ENCODE assay signal across 26 mouse cellular contexts in the genomic region with DNA sequence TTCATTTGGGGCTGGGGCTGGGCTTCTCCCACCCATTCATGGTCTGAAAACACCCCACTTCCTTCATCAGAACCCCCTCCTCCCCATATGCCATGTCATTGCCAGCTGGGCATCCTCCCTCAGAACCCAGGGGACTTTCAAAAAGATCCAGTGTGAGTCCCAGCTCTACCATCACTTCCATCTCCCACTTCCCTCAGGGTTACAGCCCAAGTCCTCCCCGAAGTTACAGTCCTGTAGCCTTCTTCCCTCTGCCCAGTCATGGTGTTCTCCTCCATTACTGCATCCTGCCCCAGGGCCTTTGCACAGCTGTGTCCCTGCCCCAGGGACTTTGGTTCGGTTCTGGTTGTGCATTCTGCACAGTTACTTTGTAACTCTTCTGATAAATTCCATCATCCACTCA. TPM values are rescaled to one million over a fixed set of nuclear protein-coding genes. Genes with fewer than 3 reads are reported as not detected.
DNase-seq lines count a peak whose midpoint lies in the region; ATAC-seq lines count a peak whose summit lies in the region.
"Had no signal": no experiment of that assay in that cellular context is flagged by ENCODE, and none has a peak within 500 bp of the region (broad histone marks: within the 10 kb centered on the region; RNA-seq: fewer than 3 reads in every experiment).

No protein-coding gene starts in this region.

- intact Hi-C loops in heart, postnatal 25 days (cut with DNase I): no loop called here

- H3K9me3 ChIP-seq in limb, embryonic 10.5 days (replicated peaks): no peaks in the 10 kb centered on the region
- no peaks in the 10 kb centered on the region for H3K9me3 ChIP-seq in forebrain, embryonic 11.5 days (ENCODE audit: control insufficient read depth, low read length)
- H3K9me3 ChIP-seq: embryonic facial prominence, embryonic 13.5 days; forebrain, embryonic 13.5 days; G1E; heart, embryonic 10.5 days; heart, embryonic 13.5 days had no signal

- H3K27ac ChIP-seq in limb, embryonic 10.5 days: no peak overlapping the region
- no peak overlapping the region for H3K27ac ChIP-seq in forebrain, embryonic 11.5 days (ENCODE audit: low read depth, low read length)
- H3K27ac ChIP-seq: embryonic facial prominence, embryonic 13.5 days; forebrain, embryonic 13.5 days; heart, adult 2 months; heart, embryonic 10.5 days; heart, embryonic 13.5 days; hindbrain, embryonic 14.5 days; hindbrain, postnatal 0 days had no signal

- ATAC-seq in forebrain, embryonic 11.5 days (replicated peaks; ENCODE audit: low FRiP score): no peak
- ATAC-seq: forebrain, embryonic 13.5 days; forebrain, embryonic 16.5 days; hindbrain, postnatal 0 days; inflammation-experienced regulatory T-cells, adult 6 months; intestine, embryonic 16.5 days; Patski had no signal

- H3K36me3 ChIP-seq in limb, embryonic 10.5 days: no peaks in the 10 kb centered on the region
- no peaks in the 10 kb centered on the region for H3K36me3 ChIP-seq in forebrain, embryonic 11.5 days (ENCODE audit: control insufficient read depth, insufficient read depth, low read length)
- H3K36me3 ChIP-seq: embryonic facial prominence, embryonic 13.5 days; G1E; heart, embryonic 10.5 days; heart, embryonic 13.5 days had no signal

- H3K4me1 ChIP-seq in limb, embryonic 10.5 days: peaks cover 8% of the 10 kb centered on the region
- no peaks in the 10 kb centered on the region for H3K4me1 ChIP-seq in forebrain, embryonic 11.5 days (replicated peaks; ENCODE audit: control insufficient read depth, insufficient read depth, low read length)
- H3K4me1 ChIP-seq: forebrain, embryonic 13.5 days had no signal

- no peak overlapping the region for H3K4me3 ChIP-seq in limb, embryonic 10.5 days
- H3K4me3 ChIP-seq in forebrain, embryonic 11.5 days (ENCODE audit: low read depth, low read length): no peak overlapping the region
- H3K4me3 ChIP-seq: embryonic facial prominence, embryonic 13.5 days; erythroblast, embryonic 14.5 days; forebrain, embryonic 13.5 days; heart, adult 2 months; heart, embryonic 10.5 days; heart, embryonic 13.5 days had no signal

- H3K4me2 ChIP-seq in forebrain, embryonic 11.5 days (ENCODE audit: low read depth, low read length, severe bottlenecking): no peak overlapping the region
- H3K4me2 ChIP-seq: embryonic facial prominence, embryonic 13.5 days; forebrain, embryonic 13.5 days; heart, embryonic 13.5 days; hindbrain, embryonic 14.5 days had no signal

- 73% methylated on average over 2 of the region's 2 CpGs for WGBS in limb, embryonic 10.5 days
- WGBS in forebrain, embryonic 11.5 days: 79% methylated on average over 2 of the region's 2 CpGs

- peaks cover 90% of the 10 kb centered on the region for H3K27me3 ChIP-seq in limb, embryonic 10.5 days (ENCODE audit: low read depth, poor library complexity, severe bottlenecking)
- peaks cover 51% of the 10 kb centered on the region for H3K27me3 ChIP-seq in forebrain, embryonic 11.5 days (ENCODE audit: control insufficient read depth, insufficient read depth, low read length)

- peak; percentile 75 for DNase-seq in heart, adult 11 months
- DNase-seq in heart, postnatal 25 days (ENCODE audit: low spot score): no peak
- peak; percentile 39 for DNase-seq in testis, postnatal 10 days (ENCODE audit: low spot score)
- DNase-seq in testis, postnatal 14 days (ENCODE audit: low spot score): no peak
- peak; percentile 28 for DNase-seq in limb, embryonic 10.5 days (ENCODE audit: low spot score)
- DNase-seq in forebrain, embryonic 11.5 days (ENCODE audit: low spot score): no peak
- DNase-seq: adrenal gland, postnatal 10 days; adrenal gland, postnatal 36 days; B cell, adult 2 months; cerebellum, adult 18-20 months; cerebellum, adult 9-10 months; gastrocnemius, postnatal 14 days; heart, adult 2 months; heart, postnatal 14 days had no signal

- H3K9ac ChIP-seq in forebrain, embryonic 11.5 days (ENCODE audit: low read length): no peak overlapping the region
- H3K9ac ChIP-seq: embryonic facial prominence, embryonic 13.5 days; forebrain, embryonic 13.5 days; heart, embryonic 13.5 days; hindbrain, embryonic 14.5 days had no signal

RNA-seq across cellular contexts. Expression of a gene that starts 1.3 kb away (rescaled TPM):
- 100 to 1,000 TPM; 110 to 130 TPM for total RNA-seq in heart, postnatal 25 days (2021)
- polyA plus RNA-seq in limb, embryonic 10.5 days (2016; fragmentation: Nextera tagmentation; extraction: Ambion mirVana): 9.3 and 19.8 TPM in 2 replicates
- polyA plus RNA-seq in forebrain, embryonic 11.5 days (2014; fragmentation: Nextera tagmentation; extraction: Ambion mirVana): 10.5 and 10.8 TPM in 2 replicates

RNA-seq across cellular contexts. Expression of a gene that starts 28.4 kb away (rescaled TPM):
- total RNA-seq in heart, postnatal 25 days (2021): under 1 TPM; 0.17 to 0.47 TPM
- 0.24 and 0.48 TPM in 2 replicates for polyA plus RNA-seq in limb, embryonic 10.5 days (2016; fragmentation: Nextera tagmentation; extraction: Ambion mirVana)
- 9.7 and 19.6 TPM in 2 replicates for polyA plus RNA-seq in forebrain, embryonic 11.5 days (2014; fragmentation: Nextera tagmentation; extraction: Ambion mirVana)
- polyA plus RNA-seq: erythroblast, embryonic 14.5 days had no signal

RNA-seq across cellular contexts. Expression of a gene that starts 42.1 kb away (rescaled TPM):
- total RNA-seq in heart, postnatal 25 days (2021): 10 to 100 TPM; 65.3 to 65.6 TPM
- polyA plus RNA-seq in limb, embryonic 10.5 days (2016; fragmentation: Nextera tagmentation; extraction: Ambion mirVana): 100 and 102 TPM in 2 replicates
- polyA plus RNA-seq in forebrain, embryonic 11.5 days (2014; fragmentation: Nextera tagmentation; extraction: Ambion mirVana): 71.8 and 72.3 TPM in 2 replicates

RNA-seq across cellular contexts. Expression of a gene that starts 45.8 kb away (rescaled TPM):
- total RNA-seq in heart, postnatal 25 days (2021): 1 to 10 TPM; 1.0 to 1.1 TPM
- polyA plus RNA-seq in limb, embryonic 10.5 days (2016; fragmentation: Nextera tagmentation; extraction: Ambion mirVana): 0.34 and 0.39 TPM in 2 replicates
- 0.36 and 0.68 TPM in 2 replicates for polyA plus RNA-seq in forebrain, embryonic 11.5 days (2014; fragmentation: Nextera tagmentation; extraction: Ambion mirVana)

Comparison
In these comparisons a context has a peak if more than half of its experiments do, and no peak if none do; other contexts are left out.
1. DNase-seq: peak in heart, adult 11 months (single experiment), testis, postnatal 10 days (single experiment) and limb, embryonic 10.5 days (single experiment); none in heart, postnatal 25 days (single experiment), testis, postnatal 14 days (single experiment) and forebrain, embryonic 11.5 days (single experiment).